Mouse (Mus musculus) neural tube, embryonic 11.5 days (tissue): ENCODE results near the gene Plekhh3. TPM values are rescaled to one million over a fixed set of nuclear protein-coding genes. Genes with fewer than 3 reads are reported as not detected.
A peak's percentile ranks its signal among the peaks of the same experiment; 100 is the strongest.

Experiments used
- ATAC-seq: fragments of 200-750 bp; cut with Nextera tagmentation; 2 replicates; pipeline ENCODE4 v1.8.0; 2017; ENCODE audit warnings: moderate number of reproducible peaks, mild to moderate bottlenecking, moderate TSS enrichment, moderate library complexity; ENCODE audit not compliant: insufficient read depth, low FRiP score, low TSS enrichment
- DNase-seq: peaks from one replicate; pipeline ENCODE4 v3.0.0-alpha.2; 2015; ENCODE audit warnings: low spot score
- H3K27ac ChIP-seq: fragments of 300-500 bp; sonication (generic); 2 replicates; pipeline ENCODE4 v1.5.1; 2014; ENCODE audit warnings: low read depth, mild to moderate bottlenecking, low read length
- H3K27me3 ChIP-seq: fragments of 300-500 bp; sonication (generic); 2 replicates; pipeline ENCODE4 v1.6.1; 2014; ENCODE audit warnings: mild to moderate bottlenecking, low read length, mixed read lengths; ENCODE audit not compliant: control insufficient read depth, insufficient read depth
- H3K36me3 ChIP-seq: fragments of 300-500 bp; sonication (generic); 2 replicates; pipeline ENCODE4 v1.6.1; 2014; ENCODE audit warnings: mild to moderate bottlenecking, low read length, moderate library complexity, mixed read lengths; ENCODE audit not compliant: control insufficient read depth, insufficient read depth
- H3K4me1 ChIP-seq: fragments of 300-500 bp; sonication (generic); 2 replicates; pipeline ENCODE4 v1.6.1; 2014; ENCODE audit warnings: low read length, mixed read lengths; ENCODE audit not compliant: control insufficient read depth, insufficient read depth
- H3K4me2 ChIP-seq: fragments of 300-500 bp; sonication (generic); 2 replicates; pipeline ENCODE4 v1.6.1; 2014; ENCODE audit warnings: low read depth, mild to moderate bottlenecking, moderate library complexity
- H3K4me3 ChIP-seq: fragments of 300-500 bp; sonication (generic); 2 replicates; pipeline ENCODE4 v1.5.1; 2014; ENCODE audit warnings: low read depth, low read length
- H3K9ac ChIP-seq: fragments of 300-500 bp; sonication (generic); 2 replicates; pipeline ENCODE4 v1.6.1; 2014; ENCODE audit warnings: mild to moderate bottlenecking, low read length
- H3K9me3 ChIP-seq: fragments of 300-500 bp; sonication (generic); 2 replicates; pipeline ENCODE4 v1.6.1; 2016; ENCODE audit warnings: low read length; ENCODE audit not compliant: control insufficient read depth
- WGBS: fragments of 180-500 bp; shearing (Covaris S2); extraction: QIAGEN DNeasy Blood & Tissue Kit; methylation state at CpG from one replicate; pipeline ENCODE4 v1.1.7; 2014; 5-methylcytosine and 5-hydroxymethylcytosine counted together
- microRNA-seq: library from miRNA; unstranded; fragments of <30 nt; microRNA quantifications from one replicate; pipeline ENCODE4, GENCODE M21; 2016
- polyA plus RNA-seq: library from polyadenylated mRNA; unstranded; fragments of >200 nt; fragmentation: Nextera tagmentation; extraction: Ambion mirVana; gene quantifications from 2 replicates; pipeline ENCODE4 v1.2.1, GENCODE M21; 2014

The Plekhh3 gene
- polyA plus RNA-seq, 1 experiment from 2014 or later: 11.8 TPM

GRCm38 (mm10) chr11:101118105-101118504 lies 53.0 kb downstream of the Plekhh3 start:
- Histone ChIP-seq H3K4me3 (no peak overlapping the region; the same call in 1 of the 2 replicates), H3K9ac (no peak overlapping the region), H3K27ac (no peak overlapping the region), H3K9me3 (no peaks in the 10 kb centered on the region), H3K27me3 (no peaks in the 10 kb centered on the region), H3K36me3 (peaks cover 2% of the 10 kb centered on the region; the same call in 1 of the 2 replicates), H3K4me2 (peak overlapping the region; percentile 96), H3K4me1 (peaks cover 16% of the 10 kb centered on the region; the same call in 1 of the 2 replicates)
- ATAC-seq: no peak
- 56% methylated on average over 4 of the region's 4 CpGs for WGBS
- no peak for DNase-seq

DNA sequence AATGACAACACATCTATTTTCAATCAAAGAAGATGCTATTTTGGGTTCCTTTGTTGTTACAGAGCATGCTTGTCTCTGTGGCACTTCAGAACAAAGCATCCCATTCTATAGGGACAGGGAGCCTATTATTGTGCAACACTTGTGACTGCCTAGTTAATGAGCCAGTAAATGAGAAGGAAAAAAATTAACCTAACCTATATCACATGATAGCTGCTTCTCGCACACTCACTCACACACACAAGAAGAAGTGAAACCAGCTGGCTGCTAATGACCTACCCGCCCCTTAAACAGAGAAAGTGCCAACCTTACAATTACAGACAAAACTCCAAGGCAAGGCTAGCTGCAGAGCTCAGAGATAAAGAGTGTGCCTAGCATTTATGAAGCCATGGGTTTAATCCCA lies 55.6 kb downstream of the Plekhh3 start:
- Histone ChIP-seq H3K27ac (0 out of 2 replicates have a peak overlapping the region, but pooled peaks have one; percentile 5), H3K27me3 (no peaks in the 10 kb centered on the region), H3K4me1 (0 out of 2 replicates have a peak, but pooled peaks cover 10% of the 10 kb centered on the region), H3K36me3 (no peaks in the 10 kb centered on the region), H3K4me2 (no peak overlapping the region), H3K9me3 (no peaks in the 10 kb centered on the region), H3K9ac (no peak overlapping the region), H3K4me3 (no peak overlapping the region)
- DNase-seq: no peak
- whole genome bisulfite sequencing: 65% methylated on average over 2 of the region's 2 CpGs
- no peak for ATAC-seq

Small RNAs within 50 kb of the gene (microRNA-seq; reads per million reads assigned to microRNA genes)
- gene Gm27626: not detected

Other genes starting within 250 kb of the Plekhh3 start
- gene Stat3, start 231.8 kb downstream of the Plekhh3 start, polyA plus RNA-seq: 34.7 and 42.1 TPM in 2 replicates
- 11.4 and 12.3 TPM in 2 replicates for gene Cavin1, start 200.5 kb downstream of the Plekhh3 start, polyA plus RNA-seq
- gene Atp6v0a1, start 161.9 kb downstream of the Plekhh3 start, polyA plus RNA-seq: 50.2 and 54.1 TPM in 2 replicates
- 5.8 and 5.9 TPM in 2 replicates for gene Naglu, start 101.3 kb downstream of the Plekhh3 start, polyA plus RNA-seq
- gene Hsd17b1, start 92.9 kb downstream of the Plekhh3 start, polyA plus RNA-seq: not detected in 2 replicates
- gene Coasy, start 88.8 kb downstream of the Plekhh3 start, polyA plus RNA-seq: 55.5 and 55.9 TPM in 2 replicates
- 55.6 and 61.6 TPM in 2 replicates for gene Mlx, start 84.1 kb downstream of the Plekhh3 start, polyA plus RNA-seq
- gene Psmc3ip, start 75.9 kb downstream of the Plekhh3 start, polyA plus RNA-seq: 49.3 and 50.8 TPM in 2 replicates
- 14.3 and 14.4 TPM in 2 replicates for gene Retreg3, start 51.5 kb downstream of the Plekhh3 start, polyA plus RNA-seq
- 111 and 116 TPM in 2 replicates for gene Tubg1, start 51.4 kb downstream of the Plekhh3 start, polyA plus RNA-seq
- gene Tubg2, start 15.4 kb downstream of the Plekhh3 start, polyA plus RNA-seq: 6.2 and 6.9 TPM in 2 replicates
- gene Cntnap1, start 828 bp downstream of the Plekhh3 start, polyA plus RNA-seq: 0.94 and 1.0 TPM in 2 replicates
- 0.14 and 0.44 TPM in 2 replicates for gene Ccr10, start 4.1 kb upstream of the Plekhh3 start, polyA plus RNA-seq
- 11.2 and 12.4 TPM in 2 replicates for gene Ezh1, start 55.1 kb upstream of the Plekhh3 start, polyA plus RNA-seq
- 72.6 and 73.3 TPM in 2 replicates for gene Ramp2, start 74.7 kb upstream of the Plekhh3 start, polyA plus RNA-seq
- 124 and 126 TPM in 2 replicates for gene Vps25, start 82.4 kb upstream of the Plekhh3 start, polyA plus RNA-seq
- 6.4 and 7.6 TPM in 2 replicates for gene Wnk4, start 89.2 kb upstream of the Plekhh3 start, polyA plus RNA-seq
- gene Cntd1, start 107.7 kb upstream of the Plekhh3 start, polyA plus RNA-seq: 1.6 and 2.5 TPM in 2 replicates
- 190 and 196 TPM in 2 replicates for gene Coa3, start 107.8 kb upstream of the Plekhh3 start, polyA plus RNA-seq
- 174 and 177 TPM in 2 replicates for gene Becn1, start 130.9 kb upstream of the Plekhh3 start, polyA plus RNA-seq
- 154 and 157 TPM in 2 replicates for gene Psme3, start 144.9 kb upstream of the Plekhh3 start, polyA plus RNA-seq
- 1.4 and 1.8 TPM in 2 replicates for gene Aoc2, start 153.7 kb upstream of the Plekhh3 start, polyA plus RNA-seq
- not detected in 2 replicates for gene Aoc3, start 159.3 kb upstream of the Plekhh3 start, polyA plus RNA-seq
- not detected in 2 replicates for gene G6pc, start 196.2 kb upstream of the Plekhh3 start, polyA plus RNA-seq
- gene Aarsd1, start 246.3 kb upstream of the Plekhh3 start, polyA plus RNA-seq: 87.8 and 92.8 TPM in 2 replicates